Mouse (Mus musculus): ENCODE results near the gene Hs6st1. TPM values are rescaled to one million over a fixed set of nuclear protein-coding genes. Genes with fewer than 3 reads are reported as not detected.

Hs6st1 gene
- total RNA-seq, 1 experiment from 2014 or later = 89.0 TPM

DNA sequence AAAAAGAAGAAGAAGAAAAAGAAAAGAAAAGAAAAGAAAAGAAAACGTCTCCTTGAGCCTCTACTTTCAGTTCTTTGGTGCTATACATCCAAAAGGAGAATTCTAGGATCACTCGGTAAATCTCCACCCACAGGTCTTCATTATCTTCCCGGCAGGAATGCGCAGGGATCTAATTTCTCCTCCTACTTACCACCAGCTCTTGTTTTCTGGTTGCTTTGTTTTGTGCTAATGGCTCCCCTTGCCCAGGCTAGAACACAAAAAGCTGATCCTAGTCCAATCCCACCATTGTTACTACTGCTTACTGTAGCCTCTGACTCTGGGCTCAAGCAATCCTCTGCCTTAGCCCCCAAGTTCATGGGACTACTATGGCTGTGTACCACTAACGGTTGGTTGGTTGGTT lies 16.9 kb downstream of the Hs6st1 start:
- DNase-seq = no peak

DNA sequence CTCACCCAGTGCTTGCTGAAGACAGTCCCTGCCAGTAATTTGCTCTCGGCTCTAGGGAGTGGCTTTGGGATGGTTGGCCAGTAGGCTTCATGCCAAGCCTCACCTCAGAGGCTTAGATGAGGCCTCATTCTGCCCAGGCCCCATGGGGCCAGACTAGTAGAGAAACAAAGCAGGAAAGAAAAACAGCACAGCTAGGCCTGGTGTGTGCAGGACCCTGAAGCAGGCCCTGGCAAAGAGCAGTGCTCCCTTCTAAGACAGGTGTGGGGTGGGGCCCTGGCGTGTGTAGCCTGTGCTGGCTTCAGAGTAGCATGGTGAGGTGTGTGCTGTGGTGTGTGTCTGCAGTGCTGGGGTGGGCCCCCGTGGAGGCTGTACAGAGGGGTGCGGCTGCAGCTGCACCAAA lies 20.2 kb downstream of the Hs6st1 start:
- DNase-seq = peak; percentile 41

DNA sequence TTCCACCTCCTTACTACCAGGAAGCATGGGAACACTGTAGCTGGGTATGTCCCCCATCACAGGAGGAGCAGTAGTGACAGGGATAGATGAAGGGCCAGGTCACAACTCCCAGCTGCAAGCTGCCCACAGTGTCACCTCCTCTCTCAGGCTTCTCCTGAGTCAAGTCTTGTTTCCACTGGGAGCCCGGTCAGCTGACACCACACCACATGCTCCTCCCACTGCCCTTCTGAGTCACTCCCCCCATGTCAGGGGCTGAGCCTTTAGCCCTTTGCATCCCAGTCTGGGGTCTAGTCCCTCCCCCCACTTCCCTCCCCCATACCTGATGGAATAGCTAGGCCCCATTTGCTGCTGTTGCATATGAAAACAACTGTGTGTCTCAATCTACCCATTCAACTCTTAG lies 21.3 kb downstream of the Hs6st1 start:
- DNase-seq = peak; percentile 53

DNA sequence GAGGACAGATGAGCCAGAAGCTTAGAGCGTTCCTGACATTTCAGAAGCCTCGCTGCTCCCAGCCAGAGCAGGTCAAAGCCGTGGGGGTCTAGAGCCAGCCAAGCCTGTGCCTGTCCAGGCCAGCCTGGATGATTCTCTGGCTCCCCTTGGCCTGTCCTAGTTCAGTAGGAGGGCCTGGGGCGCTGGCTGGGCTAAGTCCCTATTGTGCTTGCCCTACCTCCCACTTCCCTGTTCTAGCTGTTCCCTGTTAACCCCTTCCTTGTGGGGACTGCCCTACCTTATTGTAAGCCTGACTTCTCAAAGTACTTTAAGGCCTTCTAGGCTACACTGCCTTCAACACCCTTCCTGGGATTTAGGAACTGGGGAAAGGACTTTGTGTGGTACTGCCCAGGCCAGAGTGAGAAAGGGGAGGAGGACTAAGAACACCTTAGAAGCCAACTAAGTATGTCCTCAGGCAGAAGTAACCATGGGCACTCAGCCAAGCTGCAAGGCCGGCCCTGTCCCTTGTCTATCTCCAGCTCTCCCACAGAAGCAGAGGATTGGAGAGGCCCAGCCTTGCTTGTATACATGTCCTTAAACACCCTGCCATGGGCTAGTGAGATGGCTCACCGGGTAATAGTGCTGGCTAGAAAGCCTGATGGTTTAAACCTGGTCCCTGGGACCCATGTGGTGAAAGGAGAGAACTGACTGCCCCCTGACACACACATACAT lies 22.0 kb downstream of the Hs6st1 start:
- DNase-seq = peak; percentile 81

DNA sequence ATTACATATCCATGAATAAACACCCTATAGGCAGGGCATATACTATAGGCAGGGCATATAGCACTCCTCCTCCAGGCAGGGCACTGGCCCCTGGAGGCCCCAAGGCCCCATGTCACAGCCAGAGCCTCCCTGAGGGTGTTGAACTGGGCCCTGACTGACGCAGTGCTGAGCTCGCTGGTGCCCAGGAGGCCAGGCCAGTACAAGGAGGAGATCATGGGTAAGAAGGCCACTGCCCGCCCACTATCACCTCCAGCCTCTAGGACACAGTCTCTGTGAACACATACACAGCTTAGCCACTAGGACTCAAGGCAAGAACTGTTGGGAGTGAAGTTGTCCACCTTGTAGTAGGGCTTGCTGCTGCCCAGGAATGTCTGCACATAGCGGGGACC lies 22.5 kb downstream of the Hs6st1 start:
- no peak for DNase-seq

DNA sequence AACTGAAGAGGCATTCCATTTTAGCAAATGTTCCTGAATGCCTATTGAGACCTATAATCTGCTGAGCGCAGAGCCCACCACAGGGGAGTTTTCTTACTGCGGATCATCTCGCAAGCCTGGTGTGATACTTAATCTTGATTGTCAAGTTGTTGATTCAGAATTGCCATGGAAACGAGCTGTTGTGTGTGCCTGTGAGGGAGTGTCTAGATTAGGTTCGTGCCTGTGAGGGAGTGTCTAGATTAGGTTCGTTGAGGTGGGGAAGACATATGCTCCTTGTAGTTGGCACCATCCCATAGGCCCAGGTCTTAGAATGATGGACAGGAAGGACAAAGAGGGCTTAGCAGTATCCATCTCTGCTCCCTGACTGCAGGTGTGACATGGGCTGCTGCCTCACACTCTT lies 23.0 kb downstream of the Hs6st1 start:
- no peak for DNase-seq

DNA sequence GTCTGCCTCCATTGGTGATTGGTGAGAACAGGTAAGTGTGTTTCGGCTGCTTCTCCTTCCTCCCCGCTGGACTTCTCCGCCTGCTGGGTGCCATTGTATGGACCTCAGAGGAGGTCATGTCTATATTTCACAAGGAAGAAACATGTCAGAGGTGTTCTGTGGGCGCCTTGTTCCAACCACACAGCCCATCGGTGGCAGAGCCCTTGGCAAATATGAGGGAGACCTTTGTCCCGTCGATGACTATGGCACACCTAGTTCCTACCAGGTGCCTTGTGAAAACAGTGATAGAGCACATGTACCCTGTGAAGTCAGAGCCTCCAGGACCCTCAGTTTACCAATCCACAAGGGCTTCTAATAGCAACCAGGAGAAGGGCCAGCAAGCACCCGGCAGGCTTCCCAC lies 25.5 kb downstream of the Hs6st1 start:
- DNase-seq = no peak

DNA sequence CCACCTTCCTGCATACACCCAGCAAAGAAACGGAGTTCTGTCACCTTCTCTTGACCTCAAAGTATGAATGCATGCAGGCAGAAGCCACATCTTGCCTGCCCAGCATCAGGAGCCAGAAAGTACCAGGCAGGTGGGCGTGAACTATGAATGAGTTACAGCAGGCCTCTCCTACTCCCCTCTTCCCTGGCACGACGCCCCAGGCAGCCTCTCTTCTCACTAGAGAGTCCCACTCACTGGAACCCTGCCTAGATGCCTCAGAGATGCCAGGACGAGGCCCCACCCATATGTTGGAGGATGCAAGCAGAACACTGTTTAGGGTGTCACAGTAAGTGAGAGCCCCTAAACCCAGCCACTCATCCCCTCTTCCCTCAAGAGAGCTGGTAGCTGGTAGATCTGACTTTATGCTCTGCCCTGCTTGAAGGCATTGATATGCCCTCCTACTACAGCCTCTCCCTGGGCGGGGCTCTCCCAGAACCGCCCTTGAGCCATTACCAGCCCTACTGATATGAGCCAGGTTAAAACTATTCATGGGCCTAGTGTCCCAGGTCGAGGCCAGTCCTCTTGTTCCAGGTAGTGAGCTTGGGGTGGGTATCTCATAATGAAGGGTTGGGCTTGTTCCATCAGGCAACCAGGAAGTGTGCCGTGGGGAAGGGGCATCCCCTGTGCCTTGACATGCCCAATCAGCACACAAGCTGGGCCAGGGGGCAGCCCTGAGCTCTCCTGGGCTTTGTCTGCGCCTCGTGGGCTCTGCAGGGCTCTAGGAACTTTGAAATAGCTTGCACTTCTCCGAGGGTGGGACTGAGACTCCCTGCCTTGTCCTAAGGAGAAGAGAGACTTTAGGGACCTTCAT lies 27.4 kb downstream of the Hs6st1 start:
- peak; percentile 48 for DNase-seq

DNA sequence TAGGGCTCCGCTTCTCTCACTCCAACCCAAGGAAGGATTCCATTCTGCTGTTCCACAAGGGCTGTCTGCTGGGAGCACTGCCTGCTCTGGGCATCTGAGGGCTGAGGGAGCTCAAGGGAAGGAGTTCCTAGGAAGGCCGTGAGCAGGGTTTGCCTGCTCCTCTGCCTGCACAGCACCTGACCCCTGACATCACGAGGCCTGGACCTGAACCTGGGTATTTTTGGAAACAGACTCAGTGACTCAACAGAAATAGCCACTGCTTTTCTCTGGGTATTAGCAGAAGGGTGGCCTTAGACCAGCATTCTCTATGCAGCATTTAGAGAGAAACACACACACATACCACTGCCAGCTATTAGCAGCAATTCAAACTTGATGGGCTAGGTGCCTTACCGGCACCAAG lies 30.2 kb downstream of the Hs6st1 start:
- no peak for DNase-seq

DNA sequence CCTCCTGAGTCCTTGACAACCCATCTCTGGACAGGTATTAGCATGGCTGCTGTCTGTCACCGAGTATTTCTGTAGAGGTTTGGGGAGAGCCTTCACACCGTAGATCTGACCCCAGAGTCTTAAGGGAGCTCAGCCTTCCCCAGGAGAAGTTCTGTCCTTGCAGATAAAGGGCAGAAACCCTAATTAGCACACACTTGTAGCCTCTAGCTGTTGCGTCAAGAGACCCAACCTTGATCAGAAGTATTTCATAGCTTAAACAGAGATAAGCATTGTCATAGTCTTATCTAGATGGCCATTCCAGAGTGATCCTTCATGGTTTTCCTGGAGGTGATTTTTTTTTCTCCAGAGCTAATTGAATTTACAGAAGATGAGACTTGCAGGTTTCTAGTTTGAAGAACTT lies 32.2 kb downstream of the Hs6st1 start:
- DNase-seq = no peak

DNA sequence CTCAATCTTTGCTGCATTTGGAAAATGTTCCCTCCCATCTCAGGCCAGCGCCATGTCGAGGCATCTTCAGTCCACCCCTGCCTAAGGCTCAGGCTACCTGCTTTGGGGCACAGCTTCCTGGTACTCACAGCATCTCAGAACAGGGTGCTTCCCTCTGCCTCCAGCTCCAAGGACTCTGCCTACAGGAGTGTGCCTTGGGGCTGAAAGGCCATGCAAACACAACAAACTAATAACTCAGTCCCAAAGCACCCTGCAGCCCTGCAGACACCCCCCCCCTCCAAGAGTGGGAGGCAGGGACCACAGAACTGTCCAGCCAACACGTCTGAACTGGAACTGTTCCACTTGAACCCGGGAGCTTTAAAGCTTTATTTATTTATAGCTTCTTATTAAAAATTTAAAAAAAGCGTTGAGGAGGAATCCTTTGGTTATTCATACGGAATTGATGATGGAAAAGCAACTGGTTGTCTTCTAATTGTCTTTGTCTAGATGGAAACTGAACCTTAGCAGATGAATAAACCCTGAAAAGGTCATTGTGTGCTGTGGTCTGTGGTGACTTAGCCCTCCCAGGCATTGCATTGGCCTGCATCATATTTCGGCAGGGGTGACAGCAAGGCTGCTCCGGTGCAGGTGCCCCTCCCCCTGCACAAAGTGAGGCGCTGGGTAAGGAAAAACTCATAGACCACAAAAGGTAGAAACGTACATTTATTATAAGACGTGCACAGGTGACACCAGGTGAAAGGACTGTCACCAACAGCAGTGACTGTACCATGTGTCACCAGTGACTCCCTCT lies 37.9 kb downstream of the Hs6st1 start:
- DNase-seq = no peak

DNA sequence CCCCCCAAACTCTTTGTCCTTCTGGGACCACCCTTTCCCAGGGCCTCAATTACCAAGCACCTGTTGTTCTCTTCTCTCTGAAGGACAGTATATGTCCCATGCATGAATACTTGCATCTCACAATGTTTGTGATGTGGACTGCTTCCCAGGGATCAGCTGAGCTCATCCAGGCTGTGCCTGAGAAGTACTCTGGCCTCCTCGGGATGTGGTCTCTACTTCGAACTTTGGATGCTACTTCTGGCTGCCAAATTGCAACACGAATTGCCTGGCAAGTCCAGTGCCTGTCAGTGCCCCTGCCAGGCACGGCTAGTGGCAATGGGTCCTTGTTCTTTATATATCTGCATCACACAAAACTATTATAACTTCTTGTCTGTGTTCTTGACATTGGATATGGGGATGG lies 41.8 kb downstream of the Hs6st1 start:
- no peak for DNase-seq

DNA sequence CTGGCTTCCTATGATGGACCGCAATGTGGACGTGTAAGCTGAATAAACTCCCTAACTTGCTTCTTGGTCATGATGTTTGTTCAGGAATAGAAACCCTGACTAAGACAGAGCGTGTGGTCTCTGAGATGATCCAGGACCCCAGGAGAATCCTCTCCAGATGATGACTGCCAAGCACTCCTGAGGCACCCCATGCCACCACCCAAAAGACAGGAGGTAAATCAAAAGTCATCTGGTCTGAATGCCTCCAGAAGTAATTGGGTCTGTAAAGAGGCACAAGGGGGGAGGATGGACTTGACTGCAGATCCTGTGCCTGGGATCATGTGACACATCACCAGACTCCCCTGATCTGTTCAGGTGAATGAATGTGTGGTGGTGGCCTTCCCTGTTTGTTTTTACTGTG lies 44.5 kb downstream of the Hs6st1 start:
- DNase-seq = no peak

DNA sequence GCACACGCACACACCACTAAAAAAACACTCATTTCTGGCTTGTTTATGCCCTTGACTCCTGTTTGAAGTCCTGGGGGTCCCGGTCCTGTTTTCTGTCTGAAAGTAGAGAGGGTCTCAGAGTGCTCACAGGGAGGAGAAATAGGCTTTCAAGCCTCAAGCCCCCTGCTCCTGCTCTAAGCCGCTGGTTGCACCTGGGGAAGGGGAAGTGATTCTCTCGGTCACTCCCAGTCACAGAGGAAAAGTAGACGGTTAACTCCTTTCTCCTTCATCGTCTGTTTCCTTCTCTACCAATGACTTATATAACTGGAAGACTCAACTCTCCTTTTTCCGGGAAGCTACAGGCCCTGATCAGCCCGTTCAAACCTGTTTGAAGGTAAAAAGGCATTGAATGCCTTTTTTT lies 45.5 kb downstream of the Hs6st1 start:
- no peak for DNase-seq

DNA sequence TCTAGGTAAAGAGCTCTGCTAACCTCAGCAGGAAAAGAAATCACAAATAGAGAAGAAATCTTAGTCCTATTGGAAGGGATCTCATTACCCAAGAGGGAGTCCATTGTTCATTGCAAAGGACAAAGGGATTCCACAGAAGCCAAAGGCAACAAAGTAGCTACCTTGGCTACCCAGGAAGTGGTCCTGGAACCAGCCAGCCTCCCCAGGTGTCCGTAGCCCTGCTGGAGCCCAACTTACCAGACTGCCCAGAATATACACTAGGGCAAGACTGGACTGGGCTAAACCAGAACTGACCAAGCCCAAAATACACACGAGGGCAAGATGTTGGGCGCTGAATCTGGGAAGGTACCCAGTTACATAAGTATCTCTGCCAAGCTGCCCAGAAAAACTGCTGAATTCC lies 46.6 kb downstream of the Hs6st1 start:
- no peak for DNase-seq

DNA sequence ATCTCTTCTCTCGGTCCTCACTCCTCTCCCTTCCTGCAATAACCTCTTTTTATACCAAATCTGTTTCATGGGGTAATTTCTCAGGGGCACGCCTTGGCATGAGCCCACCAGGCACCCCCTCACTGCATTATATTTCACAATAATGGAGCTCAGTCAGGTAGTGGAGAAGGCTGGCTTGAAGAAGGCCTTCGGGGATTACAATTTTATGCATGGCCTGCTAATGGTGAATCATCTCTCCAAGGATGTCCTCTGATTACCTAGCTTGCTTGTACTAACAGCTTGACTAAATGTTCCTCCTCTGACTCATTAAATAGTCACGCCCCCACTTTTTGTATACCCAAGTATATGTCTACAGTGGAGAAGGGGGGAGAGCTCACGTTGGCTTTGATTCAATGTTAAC lies 48.3 kb downstream of the Hs6st1 start:
- no peak for DNase-seq

DNA sequence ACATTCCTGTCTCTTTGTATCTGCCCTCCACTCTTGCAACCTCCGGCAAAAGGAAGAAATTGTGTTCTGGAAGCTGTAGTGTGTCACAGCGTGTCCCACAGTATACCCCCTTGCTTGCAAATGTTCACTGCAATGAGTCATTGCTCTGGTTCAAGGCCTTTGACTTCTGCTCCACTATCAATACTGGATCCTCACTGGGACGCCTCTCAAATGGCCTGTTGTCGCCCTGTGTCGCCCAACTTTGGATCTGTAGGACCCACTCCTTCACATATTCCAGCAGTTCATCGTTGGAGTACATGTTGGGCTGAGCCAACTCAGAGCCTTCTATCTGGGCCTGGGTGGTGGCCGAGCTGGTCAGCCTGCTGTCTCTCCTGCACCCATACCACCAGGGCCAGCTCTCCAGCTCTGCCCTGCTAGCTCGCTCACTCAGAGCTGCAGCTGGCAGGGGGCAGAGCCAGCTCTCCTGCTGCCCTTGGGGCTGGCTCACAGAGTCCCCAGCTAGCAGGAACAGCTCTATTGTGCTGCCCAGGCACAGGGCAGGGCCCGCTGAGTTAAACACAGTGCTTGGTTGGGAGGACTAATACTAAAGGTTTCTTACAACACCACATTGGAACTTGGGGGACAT lies 50.0 kb downstream of the Hs6st1 start:
- DNase-seq = peak; percentile 56

DNA sequence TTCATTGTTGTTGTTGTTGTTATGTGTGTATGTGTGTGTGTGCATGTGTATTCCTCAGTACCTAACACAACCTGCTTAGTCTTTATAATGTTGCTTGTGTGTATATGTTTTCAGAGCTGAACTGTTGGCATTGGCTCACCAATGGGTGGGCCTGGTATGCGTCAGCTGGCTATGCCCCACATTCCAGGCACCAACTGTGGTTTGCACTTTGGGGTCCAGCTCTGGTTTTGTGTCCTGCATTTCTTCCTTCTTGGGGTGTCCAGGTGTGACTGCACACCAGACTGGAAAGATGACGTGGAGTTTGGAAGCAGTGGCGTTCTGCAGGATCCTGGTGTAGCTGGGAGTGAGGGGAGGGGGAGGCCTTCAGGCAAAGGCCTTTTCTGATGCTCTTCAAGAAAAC lies 50.8 kb downstream of the Hs6st1 start:
- DNase-seq = no peak

DNA sequence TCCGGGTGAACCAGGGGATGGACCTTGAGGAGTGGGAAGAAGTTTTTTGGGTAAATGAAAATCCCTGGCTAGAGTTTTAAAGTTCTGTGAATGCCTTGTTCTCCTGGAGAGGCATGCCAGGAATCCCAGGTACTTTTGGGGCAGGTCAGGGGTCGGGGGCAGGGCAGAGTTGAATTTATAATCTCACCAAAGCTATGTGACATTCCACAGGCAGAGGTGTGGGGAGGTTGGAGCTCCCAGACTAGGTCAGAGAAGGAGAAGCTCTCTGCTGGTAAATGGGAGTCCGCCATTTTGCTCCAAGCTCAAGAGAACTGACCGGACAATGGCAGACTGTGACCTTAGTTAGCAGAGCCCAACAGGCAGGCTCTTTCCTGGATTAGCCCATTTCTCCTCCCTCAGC lies 51.2 kb downstream of the Hs6st1 start:
- DNase-seq = no peak

DNA sequence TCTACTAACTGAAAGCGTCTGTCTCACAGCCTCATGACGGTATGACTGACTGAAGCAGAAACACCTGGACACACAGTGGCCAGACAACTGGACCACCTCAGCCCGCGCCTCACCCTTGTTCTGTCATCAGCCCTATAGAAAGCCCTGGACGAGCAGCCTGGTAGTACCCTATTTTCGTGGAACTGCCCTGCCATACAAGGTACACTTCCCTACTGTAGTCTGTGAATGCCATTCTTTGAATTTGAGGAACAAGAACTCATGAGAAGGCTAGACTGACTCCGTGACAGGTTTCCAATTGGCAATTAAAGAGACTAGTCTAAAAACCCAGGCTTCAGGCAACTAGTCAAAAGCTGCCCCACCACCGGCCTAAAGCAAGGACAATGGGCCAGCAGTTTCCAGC lies 53.0 kb downstream of the Hs6st1 start:
- DNase-seq = no peak

DNA sequence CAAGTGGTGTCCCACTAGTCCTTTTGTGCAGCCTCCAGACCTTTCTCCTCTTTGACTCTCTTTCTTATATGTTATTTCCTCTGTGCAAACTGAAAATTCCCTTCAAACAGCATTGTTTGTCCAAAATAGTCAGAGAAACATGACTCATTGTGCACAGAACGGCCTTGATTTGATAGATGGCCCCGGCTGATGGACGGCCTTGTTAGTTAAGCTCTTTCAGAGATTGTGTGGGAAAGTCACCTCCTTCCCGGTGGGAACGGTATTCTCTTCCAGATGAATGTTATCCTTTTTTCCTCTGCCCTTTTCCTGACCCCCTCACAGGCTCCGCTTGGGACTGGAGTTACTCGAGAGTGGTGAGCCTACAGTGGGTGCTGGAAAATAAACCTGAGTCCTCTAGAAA lies 56.9 kb downstream of the Hs6st1 start:
- DNase-seq = peak; percentile 75

DNA sequence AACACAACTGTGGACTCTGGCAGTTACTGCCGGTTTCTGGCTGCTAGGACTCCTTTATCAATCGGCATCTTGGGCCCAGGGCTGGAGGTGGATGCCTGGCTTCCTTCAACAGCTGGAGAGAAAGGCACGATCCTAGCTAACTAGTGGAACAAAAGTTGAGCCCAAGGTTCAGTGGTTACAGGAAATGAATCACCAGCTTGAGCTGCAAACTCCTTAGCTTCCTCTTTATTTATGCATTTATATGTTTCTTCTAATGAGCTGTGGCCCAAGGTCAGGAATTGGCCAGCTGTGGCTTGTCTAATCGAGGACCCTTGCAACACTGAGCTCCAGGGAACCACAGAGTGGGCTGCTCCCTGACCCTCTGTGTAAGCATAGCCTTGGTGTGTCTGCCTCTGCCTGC lies 60.9 kb downstream of the Hs6st1 start:
- DNase-seq = peak; percentile 30

DNA sequence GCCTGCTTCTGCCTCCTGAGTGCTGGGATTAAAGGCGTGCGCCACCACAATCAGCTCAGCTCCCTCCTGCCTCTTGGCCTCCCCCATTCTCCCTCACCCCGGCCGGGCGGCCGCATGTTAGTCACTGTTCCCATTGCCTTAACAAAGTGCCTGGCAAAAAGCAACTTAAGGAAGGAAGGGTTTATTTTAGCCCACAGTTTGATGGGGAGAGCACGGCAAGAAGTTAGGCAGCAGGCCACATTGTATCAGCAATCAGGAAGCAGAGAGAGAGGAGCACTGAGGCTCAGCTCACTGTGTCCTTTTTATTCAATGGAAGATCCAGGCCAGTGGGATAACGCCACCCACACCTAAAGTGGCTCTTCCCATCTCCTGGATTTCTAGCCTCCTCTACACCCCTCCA lies 61.7 kb downstream of the Hs6st1 start:
- DNase-seq = no peak

Measured in adrenal gland, postnatal 14 days (tissue).